Mouse (Mus musculus): ENCODE measurements around the gene Rb1. TPM values are rescaled to one million over a fixed set of nuclear protein-coding genes. Genes with fewer than 3 reads are reported as not detected.

Gene Rb1
- total RNA-seq, 2 experiments from 2014 or later, result 43.9 to 126 TPM

- no peak for ATAC-seq (ENCODE audit: poor library complexity, severe bottlenecking)
These were observed 10.9 kb upstream of the Rb1 start for GRCm38 (mm10) chr14:73336316-73337080.

DNA sequence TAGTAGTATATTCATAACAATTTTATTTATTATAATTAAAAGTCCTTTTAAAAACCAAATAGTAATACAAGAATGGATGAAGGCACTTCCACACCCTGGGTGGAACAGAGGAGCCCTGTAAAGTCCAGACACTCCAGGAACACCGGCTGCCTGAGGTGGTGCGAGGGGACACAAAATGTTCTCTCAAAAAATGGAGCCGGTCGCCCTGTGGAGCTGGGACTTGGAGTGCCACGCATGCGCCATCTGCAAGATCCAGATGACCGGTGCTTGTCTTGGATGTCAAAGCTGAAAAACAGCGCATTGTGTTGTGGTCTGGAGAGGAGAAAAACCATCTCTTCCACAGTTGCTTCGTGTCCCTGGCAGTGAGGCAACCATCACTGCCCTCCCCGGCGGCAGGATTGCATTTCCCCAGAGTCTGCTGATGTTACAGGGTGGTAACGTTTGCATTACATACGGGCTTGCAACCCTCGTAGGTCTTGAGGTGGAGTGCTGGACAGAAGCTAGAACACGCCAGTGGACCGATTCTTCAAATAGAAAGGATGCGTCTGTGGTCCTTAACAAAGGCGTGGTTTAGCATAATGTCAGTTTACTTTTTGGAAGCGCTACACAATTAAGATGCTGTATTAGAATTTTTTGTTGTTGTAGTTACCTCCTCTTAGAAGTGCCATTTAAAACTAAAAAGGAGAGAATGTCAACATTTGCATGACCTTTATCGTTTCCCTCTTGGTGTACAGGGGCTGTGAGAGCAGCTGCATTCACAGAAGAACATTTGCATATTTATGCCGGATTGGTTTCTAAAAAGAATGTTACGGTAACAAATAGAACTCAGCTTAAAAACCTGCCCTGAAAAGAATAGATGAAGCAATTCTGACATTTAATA lies 9.5 kb upstream of the Rb1 start:
- ATAC-seq (ENCODE audit: poor library complexity, severe bottlenecking), result no peak

- peak; percentile 87 for ATAC-seq (ENCODE audit: poor library complexity, severe bottlenecking)
These were observed 8.3 kb upstream of the Rb1 start for GRCm38 (mm10) chr14:73333880-73334279.

DNA sequence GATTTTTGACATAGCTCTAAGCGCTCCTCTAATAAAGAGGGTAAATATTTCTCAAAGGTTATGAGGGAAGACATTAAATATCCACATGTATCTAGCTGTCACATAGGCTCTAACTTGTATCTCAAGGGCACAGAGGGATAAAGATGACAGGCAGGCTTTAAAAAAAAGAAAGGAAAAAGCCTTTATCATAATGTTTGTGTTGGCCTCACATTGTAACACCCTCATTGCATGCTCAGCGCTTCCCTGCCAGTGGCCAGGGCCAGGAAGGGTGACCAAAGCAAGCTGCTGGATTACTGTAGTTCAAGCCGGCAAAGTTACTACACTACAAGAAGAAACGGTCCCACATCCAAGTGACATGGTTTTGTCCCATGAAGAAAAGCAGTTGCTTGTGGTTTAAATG lies 5.8 kb upstream of the Rb1 start:
- no peak for ATAC-seq (ENCODE audit: poor library complexity, severe bottlenecking)

- no peak for ATAC-seq (ENCODE audit: poor library complexity, severe bottlenecking)
These were observed 4.2 kb upstream of the Rb1 start for GRCm38 (mm10) chr14:73329871-73330270.

DNA sequence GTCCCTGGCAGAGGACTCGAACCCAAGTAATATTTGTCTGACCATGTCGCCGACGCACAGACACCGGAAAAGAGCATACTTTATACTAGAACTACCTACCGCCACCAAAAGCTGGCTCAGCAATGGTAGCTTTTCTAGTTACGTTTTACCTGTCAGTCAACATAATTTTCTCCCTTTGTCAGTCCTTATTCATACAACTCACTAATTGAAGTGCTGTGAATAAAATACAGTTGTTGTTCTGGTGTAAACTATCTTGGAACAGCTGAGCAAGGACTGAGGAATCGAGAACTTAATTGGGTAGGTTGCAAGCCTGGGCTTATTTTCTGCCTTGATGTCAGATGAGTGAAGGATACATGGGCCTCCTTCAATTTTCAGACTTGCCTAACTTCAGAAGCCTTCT lies 889 bp upstream of the Rb1 start:
- no peak for ATAC-seq (ENCODE audit: poor library complexity, severe bottlenecking)

GRCm38 (mm10) chr14:73324634-73325455 lies 777 bp downstream of the Rb1 start:
- peak; percentile 58 for ATAC-seq (ENCODE audit: poor library complexity, severe bottlenecking)

DNA sequence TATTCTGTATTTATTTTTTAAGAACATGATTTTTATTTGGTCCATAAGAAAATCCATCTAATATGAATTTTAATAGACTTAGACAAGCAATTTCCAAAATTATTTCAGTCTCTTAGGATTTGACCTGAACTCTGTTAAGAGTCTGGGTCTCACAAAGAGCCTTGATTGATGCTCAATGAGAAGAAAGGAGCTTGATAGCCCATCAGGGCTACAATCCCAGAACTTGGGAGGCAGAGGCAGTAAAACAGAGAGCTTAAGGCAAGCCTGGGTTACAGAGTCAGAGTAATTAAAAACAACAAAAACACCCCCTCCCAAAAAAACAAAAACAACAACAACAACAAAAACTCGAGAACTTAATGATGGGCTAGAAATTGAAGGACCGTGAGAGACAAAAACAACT lies 1.7 kb downstream of the Rb1 start:
- no peak for ATAC-seq (ENCODE audit: poor library complexity, severe bottlenecking)

GRCm38 (mm10) chr14:73322142-73322541 lies 3.5 kb downstream of the Rb1 start:
- ATAC-seq (ENCODE audit: poor library complexity, severe bottlenecking), result no peak

DNA sequence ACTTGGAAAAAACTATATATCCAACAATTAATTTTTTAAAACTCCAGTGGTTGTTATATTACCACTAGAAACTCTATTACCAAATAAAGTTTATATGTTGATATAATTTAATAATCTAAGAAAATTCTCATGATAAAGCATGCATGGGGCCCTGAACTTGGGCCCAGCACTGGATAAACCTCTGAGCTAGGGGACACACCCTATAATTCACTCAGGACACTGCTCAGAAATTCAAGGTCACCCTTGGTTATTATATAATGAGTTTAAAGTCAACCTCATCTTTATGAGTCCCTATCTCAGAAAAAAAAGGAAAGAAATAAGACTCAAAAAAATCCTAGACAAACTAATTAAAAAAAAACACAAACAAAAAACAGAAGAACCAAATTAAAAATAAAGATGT lies 8.7 kb downstream of the Rb1 start:
- no peak for ATAC-seq (ENCODE audit: poor library complexity, severe bottlenecking)

GRCm38 (mm10) chr14:73313864-73314263 lies 11.8 kb downstream of the Rb1 start:
- no peak for ATAC-seq (ENCODE audit: poor library complexity, severe bottlenecking)

DNA sequence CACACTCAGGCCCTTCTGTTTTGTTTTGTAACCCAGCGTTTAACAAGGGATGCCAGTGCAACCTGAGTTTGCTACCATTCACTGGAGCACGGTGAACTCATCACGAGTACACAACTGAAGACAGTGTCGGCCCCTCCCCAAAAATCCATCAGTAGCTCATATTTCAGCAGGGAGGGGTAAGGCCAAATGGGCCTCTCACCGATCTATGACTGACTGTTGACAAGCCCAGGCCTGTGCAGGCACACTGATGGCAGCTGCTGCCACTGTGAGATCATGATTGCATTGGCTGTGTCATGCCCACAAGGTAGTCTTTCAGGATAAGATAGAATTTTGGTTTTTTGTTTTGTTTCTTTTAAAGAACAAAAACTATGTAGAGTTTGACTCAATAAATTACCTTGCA lies 12.2 kb downstream of the Rb1 start:
- no peak for ATAC-seq (ENCODE audit: poor library complexity, severe bottlenecking)

DNA sequence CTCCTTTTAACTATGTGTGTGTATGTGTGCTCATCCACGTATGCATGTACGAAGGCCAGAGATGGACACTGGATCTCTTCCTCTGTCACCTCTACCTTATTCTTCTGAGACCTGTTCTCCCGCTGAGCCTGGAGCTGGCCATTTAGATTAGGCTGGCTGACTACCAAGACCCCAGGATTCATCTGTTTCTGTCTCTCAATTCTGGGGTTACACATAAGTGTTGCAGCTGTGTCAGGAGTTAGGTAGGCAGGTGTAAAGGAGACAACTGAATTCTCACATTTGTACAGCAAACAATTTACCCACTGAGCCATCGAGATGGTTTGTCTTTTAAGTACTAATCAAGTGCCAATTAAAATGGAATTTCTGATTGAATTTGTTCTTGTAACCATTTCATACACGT lies 12.7 kb downstream of the Rb1 start:
- ATAC-seq (ENCODE audit: poor library complexity, severe bottlenecking), result no peak

GRCm38 (mm10) chr14:73307490-73307889 lies 18.1 kb downstream of the Rb1 start:
- ATAC-seq (ENCODE audit: poor library complexity, severe bottlenecking), result no peak

DNA sequence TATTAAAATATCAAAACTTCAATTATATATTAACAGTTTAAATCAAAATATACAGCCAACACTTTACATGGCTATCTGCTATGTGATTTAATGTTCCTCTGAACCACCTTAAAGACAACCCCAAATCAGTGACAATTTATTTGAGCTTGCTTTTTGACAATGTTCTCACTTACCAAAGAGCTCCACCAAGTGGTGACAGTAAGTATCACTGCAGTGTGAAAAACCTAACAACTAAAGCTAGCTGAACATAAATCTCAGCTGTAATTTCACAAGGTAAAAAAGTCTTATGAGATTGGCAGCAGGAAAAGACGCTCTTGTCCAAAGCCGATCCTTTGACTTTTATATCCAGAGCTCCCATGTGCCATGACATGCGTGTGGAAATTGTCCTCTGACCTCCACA lies 22.4 kb downstream of the Rb1 start:
- peak; percentile 75 for ATAC-seq (ENCODE audit: poor library complexity, severe bottlenecking)

DNA sequence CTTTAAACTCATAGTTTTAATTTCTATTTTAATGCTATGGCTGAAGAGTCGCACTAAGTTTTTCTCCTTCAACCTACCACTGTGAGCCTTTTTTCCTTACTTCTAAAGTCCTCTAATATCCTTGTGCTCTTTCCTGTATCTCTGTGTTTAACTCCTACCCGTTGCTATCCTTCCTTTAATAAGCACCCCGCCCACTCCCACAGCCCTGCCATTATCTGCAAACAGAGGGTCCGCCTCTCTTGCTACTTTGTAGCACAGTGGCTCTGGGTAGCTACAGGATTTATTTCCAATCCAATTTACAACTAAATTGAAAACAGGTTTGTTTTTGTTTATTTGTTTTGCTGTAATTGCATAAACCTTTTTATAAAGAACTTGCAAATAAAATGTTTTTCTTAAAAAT lies 23.8 kb downstream of the Rb1 start:
- no peak for ATAC-seq (ENCODE audit: poor library complexity, severe bottlenecking)

GRCm38 (mm10) chr14:73295512-73295911 lies 30.1 kb downstream of the Rb1 start:
- ATAC-seq (ENCODE audit: poor library complexity, severe bottlenecking), result no peak

- no peak for ATAC-seq (ENCODE audit: poor library complexity, severe bottlenecking)
These were observed 32.0 kb downstream of the Rb1 start for GRCm38 (mm10) chr14:73293616-73294015.

DNA sequence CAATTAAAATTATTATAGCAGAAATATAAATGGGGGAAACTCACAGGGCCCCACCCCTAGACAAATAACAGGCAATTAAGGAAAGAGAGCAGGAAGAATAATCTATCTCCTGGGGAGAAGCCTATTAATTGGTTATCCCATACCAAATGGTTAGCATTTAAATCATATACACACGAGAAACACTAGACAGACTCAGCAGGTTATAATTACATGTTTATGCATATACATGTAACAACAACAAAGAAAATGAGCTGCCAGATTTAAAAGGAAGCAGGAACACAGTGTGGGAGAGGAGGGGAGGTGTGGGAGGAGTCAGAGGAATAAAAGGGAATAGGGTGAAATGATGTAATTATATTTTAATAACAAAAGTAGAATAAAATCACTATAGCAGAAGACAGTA lies 33.2 kb downstream of the Rb1 start:
- no peak for ATAC-seq (ENCODE audit: poor library complexity, severe bottlenecking)

DNA sequence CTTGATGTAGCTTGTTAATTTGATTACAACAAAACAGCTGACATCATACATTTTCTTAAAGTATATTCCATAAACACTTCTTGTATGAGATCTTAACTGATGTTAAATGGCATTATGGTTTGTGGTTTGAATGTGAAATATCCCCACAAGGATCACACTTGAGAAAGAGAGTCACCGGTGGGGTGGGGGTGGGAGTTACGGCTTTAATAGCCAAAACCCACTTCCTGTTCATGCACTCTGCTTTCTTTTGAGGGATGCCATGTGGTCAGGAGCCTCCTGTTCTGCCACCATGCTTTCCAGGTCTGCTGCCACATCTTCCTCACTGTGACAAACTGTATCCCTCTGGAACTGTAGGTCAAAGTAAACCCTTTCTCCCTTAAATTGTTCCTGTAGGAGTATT lies 35.7 kb downstream of the Rb1 start:
- ATAC-seq (ENCODE audit: poor library complexity, severe bottlenecking), result peak; percentile 49

- no peak for ATAC-seq (ENCODE audit: poor library complexity, severe bottlenecking)
These were observed 44.6 kb downstream of the Rb1 start for GRCm38 (mm10) chr14:73280996-73281395.
